Mouse (Mus musculus) ES-E14 (cell line): ENCODE data around the gene Pgam5.

Source experiments
- CHD2 ChIP-seq: IDR thresholded peaks from 2 replicates; pipeline ENCODE4 v1.6.1; 2014; ENCODE audit warnings: mild to moderate bottlenecking, low read depth, low read length, inconsistent platforms
- HCFC1 ChIP-seq: IDR thresholded peaks from 2 replicates; pipeline ENCODE4 v1.6.1; 2012; ENCODE audit warnings: low read length, inconsistent platforms, borderline replicate concordance; ENCODE audit not compliant: insufficient read depth
- MAFK ChIP-seq: IDR thresholded peaks from 2 replicates; pipeline ENCODE4 v1.6.1; 2014; ENCODE audit warnings: mild to moderate bottlenecking, low read depth, low read length, inconsistent platforms; ENCODE audit not compliant: insufficient read depth
- ZC3H11A ChIP-seq: IDR thresholded peaks from 2 replicates; pipeline ENCODE4 v1.6.1; 2012; ENCODE audit warnings: low read depth, mild to moderate bottlenecking, inconsistent platforms, low read length, borderline replicate concordance
- ZNF384 ChIP-seq: IDR thresholded peaks from 2 replicates; pipeline ENCODE4 v1.6.1; 2012; ENCODE audit warnings: low read depth, low read length, inconsistent platforms

GRCm38 (mm10) chr5:110244091-110244490, 25.6 kb downstream of the Pgam5 start:
- TF ChIP-seq CHD2 (no peak), MAFK (no peak), ZC3H11A (no peak), HCFC1 (no peak), ZNF384 (no peak)
